Mouse (Mus musculus) right cerebral cortex, postnatal 14 days (tissue): Measurements from ENCODE around the gene Slc25a14.

Experiments used
- DNase-seq: peaks from one replicate; pipeline ENCODE4 v3.0.0; 2022

Slc25a14 gene

GRCm38 (mm10) chrX:48623379-48624053, at the start of gene Slc25a14:
Gene Slc25a14 (plus strand): TSS chrX:48623413.
- peak; percentile 69 for DNase-seq

DNA sequence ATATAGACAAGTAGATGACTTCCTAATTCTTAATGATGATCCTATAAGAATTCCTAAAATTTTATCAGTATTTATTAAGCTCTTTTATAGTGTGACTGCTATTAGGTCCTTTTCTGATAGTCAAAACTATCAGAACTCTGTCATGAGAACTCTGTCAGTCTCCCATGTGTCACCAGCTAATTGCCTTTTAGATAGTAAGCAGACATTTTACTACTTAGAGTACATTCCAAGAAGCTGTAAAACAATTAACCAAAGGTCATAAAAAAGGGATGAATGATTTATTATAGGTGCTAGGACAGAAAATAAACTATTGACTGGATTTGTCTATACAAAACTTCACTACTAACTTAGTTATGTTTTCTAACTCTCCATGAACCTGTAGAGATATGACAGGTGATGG, 39.9 kb upstream of the Slc25a14 start:
- DNase-seq = no peak

DNA sequence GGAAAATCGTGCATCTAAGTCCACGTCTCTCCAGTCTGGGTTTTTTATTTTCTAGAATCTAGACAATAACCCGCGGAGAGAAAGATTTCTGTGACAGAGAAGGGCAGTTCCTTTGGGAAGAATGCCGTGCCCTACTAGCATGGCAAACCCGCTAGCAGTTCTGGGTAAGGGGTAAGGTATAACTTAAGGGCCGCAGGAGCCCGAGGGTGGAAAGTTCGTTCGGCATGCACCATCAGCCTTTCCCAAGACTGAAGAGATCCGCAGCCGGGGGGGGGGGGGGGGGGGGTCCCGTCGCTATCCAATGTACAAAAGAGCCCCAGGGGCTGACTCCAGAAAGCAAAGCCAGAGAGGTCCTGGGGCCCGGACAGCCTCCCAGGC, 29.5 kb upstream of the Slc25a14 start:
- DNase-seq = no peak

DNA sequence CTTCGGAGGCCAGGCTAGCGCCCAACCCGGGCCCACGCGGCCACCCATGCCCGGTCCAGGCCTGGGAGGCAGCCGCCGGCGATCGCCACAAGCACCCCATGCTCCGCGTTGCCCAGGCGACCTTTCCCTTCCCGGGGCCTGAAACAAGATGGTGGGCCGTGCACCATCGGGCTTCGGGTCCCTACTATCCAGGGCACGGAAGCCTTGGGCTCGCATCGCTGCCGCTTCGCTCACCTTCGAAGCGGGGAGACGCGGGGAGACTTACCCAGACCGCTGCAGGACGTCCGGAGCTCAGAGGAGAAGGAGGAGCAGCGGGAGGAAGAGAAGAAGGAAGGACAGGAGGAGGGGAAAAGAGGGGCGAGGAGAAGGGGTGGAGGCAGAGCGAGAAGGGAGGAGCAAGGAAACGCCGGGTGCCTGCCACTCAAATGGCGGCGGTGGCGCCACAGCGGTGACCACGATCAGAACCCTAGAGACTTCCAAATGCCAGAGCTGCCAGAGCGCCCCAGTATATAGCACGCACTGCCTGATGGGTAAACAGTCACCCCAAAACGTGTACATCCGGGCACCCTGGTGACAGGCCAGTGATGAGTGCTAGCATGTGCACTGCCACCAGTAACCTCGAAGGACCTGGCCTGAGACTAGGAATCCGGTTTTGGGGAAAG, 29.0 kb upstream of the Slc25a14 start, which contains the start of gene Zfp280c:
TSS of gene Zfp280c (minus strand) at position 406 of the 662 bp plus-strand sequence.
- peak; percentile 64 for DNase-seq

DNA sequence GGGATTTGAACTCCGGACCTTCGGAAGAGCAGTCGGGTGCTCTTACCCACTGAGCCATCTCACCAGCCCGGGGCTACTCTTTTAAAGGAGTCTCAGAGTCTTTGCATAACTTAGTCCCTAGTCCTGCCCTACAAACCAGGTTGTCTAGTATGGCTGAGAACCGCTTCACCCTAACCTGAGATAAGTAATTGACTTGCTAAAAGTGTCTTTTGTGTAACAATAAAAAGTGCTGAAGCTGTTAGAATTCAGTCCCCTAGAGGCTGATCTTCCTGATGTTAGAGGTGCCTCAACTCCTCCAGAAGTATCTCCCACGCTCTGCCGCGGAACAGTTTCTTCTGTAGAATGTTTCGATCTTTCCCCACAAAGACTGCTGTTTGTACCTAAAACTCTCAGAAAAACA, 27.2 kb upstream of the Slc25a14 start:
- no peak for DNase-seq

GRCm38 (mm10) chrX:48596906-48597305, 26.3 kb upstream of the Slc25a14 start:
- DNase-seq = no peak

- no peak for DNase-seq
Measured at GRCm38 (mm10) chrX:48604872-48605271, 18.3 kb upstream of the Slc25a14 start.

GRCm38 (mm10) chrX:48623049-48623378, 199 bp upstream of the Slc25a14 start:
- DNase-seq = no peak

DNA sequence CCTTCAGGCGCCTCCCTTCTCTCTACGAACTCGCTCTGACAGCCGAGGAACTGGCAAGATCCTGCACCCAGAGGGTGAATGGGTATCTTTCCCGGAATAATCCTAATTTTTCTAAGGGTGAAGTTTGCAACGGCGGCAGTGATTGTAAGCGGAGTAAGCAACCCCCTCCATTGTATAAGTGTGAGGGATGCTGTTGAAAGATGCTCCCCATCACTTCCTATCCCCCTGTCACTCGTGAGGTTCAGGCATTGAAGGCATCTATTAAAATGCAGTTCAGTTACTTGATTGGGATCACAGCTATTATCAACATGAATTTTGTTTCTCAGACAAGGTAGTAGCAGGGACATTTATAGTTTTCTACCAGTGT, 824 bp downstream of the Slc25a14 start:
- no peak for DNase-seq

DNA sequence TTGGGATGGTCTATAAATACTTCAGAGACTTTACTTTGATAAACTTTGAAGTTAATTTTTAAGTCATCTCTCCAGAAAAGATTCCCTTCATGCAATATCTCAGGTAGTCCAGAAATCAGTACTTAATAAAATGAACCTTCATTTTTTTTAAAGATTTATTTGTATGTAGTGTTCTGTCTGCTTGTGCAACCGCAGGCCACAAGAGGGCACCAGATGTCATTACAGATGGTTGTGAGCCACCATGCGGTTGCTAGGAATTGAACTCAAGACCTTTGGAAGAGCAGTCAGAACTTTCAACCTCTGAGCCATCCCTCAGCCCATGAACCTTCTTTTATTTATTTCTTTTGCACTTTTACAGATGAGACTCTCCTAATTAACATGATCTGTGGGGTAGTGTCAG, 13.8 kb downstream of the Slc25a14 start:
- no peak for DNase-seq

- DNase-seq = peak; percentile 36
Measured at GRCm38 (mm10) chrX:48644122-48644521, 20.9 kb downstream of the Slc25a14 start.

- no peak for DNase-seq
Measured at GRCm38 (mm10) chrX:48666807-48667206, 43.6 kb downstream of the Slc25a14 start.

- peak; percentile 5 for DNase-seq
Measured at GRCm38 (mm10) chrX:48669588-48669987, 46.4 kb downstream of the Slc25a14 start.

DNA sequence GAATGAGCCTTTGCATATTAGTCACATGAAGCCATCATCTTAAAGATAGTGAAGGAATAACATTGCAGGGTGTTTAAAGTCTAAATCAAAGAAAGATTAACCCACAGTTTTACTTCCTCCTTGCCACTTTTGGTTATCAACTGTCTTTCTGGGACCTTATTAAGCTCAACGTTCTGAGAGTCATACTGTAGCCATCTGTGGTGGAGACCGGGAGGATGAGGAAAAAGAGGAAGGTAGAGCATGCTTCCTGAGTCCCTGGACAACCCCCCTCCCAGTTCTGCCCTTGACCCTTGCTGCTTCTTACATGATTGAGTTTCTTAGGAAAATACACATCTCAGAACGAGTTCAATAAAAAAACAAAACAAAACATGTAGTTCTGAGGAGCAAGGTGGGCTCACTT, 48.5 kb downstream of the Slc25a14 start:
- DNase-seq = no peak

DNA sequence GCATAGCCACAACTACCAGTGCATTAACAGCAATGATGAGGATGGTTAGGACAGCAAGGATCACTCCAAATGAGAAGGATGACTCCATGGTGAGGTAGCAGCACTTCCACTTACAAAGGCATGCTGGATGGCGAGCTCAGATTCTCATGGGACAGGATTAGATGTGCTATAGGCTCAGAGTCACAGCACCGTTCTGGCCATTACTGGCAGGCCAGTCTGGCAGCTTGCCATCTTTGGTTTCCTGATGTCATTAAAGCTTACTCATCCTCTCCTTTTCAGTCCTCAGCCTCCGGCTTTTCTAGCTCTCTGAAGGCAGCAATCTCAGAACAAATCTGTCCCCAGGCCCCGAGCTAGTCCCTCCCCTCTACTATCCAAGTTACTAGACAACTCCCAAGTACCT, 51.0 kb downstream of the Slc25a14 start, which contains the start of gene Gpr119:
TSS of gene Gpr119 (minus strand) at position 308 of the 400 bp plus-strand sequence.
- no peak for DNase-seq

DNA sequence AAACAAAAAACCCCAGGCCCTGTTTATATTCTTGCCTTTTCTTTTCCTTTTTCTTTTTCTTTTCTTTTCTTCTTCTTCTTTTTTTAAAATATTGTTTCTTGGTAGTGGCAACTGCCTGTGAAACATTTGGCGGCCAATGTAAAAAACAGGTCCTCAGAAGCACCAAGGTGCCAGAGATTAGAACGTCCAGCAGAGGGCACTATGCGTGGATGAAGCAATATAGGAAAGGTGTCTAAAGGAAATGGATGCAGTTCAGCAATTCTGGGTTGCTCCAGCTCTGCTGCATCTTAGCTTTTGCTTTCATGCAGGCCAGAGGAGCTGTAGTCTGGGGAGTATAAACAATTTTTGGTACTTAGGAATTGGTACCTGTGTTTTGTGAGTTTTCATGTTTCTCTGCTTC, 60.2 kb downstream of the Slc25a14 start:
- DNase-seq = peak; percentile 39

- DNase-seq = no peak
Measured at GRCm38 (mm10) chrX:48683857-48684256, 60.6 kb downstream of the Slc25a14 start.

DNA sequence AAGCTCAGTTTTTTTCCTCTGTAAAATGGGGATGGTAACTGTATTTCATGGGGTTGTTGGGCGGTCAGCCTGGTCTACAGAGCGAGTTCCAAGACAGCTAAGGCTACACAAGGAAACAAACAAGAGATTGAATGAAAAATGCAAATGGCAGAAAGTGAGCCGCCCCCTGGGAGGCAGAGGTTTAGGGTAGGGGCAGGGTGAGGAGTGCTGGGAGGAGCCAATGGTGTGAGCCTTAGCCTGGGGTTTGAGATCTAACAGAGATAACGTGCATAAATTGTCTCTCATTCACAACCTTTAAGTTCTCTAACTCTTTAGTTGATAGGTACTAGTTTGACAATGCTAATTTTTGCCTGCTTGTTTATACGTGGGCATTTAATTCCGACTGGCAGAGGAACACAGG, 71.2 kb downstream of the Slc25a14 start:
- no peak for DNase-seq

GRCm38 (mm10) chrX:48694864-48695371, 71.7 kb downstream of the Slc25a14 start, which contains the start of gene Rbmx2:
Gene Rbmx2 (plus strand): TSS chrX:48695004.
- DNase-seq = peak; percentile 89

DNA sequence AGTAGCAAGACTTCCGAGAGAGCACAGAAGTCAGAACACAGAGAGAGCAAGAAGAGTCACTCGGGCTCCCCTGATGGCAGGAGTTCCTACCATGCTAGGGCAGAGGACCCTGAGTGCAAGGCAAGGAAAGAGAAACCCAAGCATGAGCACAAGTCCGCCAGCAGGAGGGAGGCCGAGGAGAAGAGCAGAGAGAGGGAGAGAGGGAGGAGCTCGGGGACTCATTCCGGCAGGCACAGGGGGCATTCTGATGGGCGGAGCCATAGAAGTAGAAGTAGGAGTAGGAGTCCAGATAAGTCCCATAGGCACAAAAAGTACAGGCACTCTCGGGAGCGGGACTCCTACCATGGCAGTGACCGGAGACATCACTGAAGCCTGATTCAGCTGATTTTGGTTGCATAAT, 86.5 kb downstream of the Slc25a14 start:
- no peak for DNase-seq
